Mouse (Mus musculus): ENCODE results near the gene Strn4.

Strn4 gene

DNA sequence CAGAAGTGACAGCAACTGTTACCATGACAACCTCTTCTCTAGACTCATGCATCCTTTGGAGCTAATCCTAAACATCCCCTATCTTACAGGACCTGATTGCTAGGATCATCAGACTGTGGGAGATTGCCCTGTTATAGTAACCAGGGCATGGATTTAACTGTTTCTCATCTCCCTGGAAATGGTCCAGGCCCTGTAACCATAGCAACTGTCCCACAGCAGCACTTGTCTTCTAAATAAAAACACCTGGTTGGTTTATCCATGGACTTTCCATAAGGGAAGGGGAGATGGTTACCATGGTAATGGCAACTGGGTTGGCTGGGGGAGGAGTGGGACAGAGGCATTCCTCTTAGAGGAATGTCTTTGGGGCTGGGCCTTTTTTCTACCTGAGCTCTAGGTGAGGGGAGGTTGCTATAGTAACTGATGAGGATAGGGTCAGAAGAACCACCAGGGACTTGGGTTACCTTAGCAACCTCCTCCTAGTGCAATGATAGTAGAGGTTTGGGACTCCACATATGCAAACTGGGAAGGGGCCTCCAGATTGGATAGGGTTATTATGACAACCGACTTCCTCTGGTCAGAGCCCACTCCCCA lies at the start of gene Strn4:
Gene Strn4 (plus strand): TSS at position 539 of the 591 bp plus-strand sequence.
- DNase-seq (ENCODE audit: low read depth): peak; percentile 52

- DNase-seq (ENCODE audit: low read depth): no peak
Observed at GRCm38 (mm10) chr7:16766443-16766842, 49.2 kb upstream of the Strn4 start.

DNA sequence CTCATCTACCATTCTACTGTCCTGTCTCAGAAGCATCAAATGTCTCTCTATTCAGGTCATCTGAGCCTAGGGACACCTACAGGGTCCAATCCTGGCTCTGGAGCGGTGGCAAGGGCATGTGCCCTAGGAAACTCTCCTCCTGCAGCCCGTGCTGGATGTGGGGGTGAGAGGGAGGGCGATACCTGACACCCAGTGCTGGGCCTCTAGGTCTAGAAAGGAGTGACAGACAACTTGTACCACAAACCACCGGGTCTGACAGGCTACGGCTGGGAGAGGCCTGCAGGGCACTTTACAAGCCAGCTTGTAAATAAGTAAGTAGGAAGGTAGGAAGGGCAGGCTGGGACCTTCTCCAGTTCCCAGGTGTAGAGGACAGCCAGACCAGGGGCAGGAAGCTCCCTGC lies 39.8 kb upstream of the Strn4 start:
- no peak for DNase-seq (ENCODE audit: low read depth)

- DNase-seq (ENCODE audit: low read depth): no peak
Observed at GRCm38 (mm10) chr7:16780076-16780475, 35.6 kb upstream of the Strn4 start.

DNA sequence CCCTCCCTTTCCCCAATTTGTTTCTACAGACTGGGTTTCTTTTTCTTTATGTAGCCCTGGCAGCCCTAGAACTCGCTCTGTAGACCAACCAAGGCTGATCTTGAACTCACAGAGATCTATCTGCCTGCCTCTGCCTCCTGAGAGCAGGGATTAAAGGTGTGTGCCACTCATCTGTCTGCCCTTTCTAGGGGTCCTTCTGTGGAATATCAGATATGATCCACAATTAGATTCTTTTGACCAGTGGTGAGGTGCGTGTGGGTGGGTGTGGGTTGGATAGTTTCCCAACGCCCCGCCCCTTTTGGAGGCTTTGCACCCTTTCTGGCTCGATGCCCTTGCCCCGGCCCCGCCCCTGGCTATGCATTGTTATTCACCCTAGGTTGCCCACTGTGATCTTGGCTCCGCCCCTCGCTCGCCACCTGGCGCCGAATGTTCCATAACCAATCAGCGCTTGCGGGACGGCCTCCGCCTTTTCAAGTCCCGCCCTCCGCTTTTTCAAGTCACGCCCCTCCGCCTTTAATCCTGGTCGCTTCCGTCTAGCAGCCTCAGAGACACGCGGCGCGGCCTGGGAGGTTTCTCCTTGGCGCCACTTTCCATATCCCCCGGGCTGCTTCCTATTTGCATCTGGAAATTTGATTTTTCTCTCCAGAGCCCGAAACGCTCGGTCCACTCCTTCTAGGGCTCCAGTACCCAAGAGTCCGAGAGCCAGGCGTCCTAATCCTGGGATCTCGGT lies 34.7 kb upstream of the Strn4 start, which contains the start of gene Slc1a5:
Gene Slc1a5 (plus strand): TSS at position 516 of the 730 bp plus-strand sequence.
- peak; percentile 99 for DNase-seq (ENCODE audit: low read depth)

GRCm38 (mm10) chr7:16781555-16781815 lies 34.2 kb upstream of the Strn4 start:
- DNase-seq (ENCODE audit: low read depth): no peak

DNA sequence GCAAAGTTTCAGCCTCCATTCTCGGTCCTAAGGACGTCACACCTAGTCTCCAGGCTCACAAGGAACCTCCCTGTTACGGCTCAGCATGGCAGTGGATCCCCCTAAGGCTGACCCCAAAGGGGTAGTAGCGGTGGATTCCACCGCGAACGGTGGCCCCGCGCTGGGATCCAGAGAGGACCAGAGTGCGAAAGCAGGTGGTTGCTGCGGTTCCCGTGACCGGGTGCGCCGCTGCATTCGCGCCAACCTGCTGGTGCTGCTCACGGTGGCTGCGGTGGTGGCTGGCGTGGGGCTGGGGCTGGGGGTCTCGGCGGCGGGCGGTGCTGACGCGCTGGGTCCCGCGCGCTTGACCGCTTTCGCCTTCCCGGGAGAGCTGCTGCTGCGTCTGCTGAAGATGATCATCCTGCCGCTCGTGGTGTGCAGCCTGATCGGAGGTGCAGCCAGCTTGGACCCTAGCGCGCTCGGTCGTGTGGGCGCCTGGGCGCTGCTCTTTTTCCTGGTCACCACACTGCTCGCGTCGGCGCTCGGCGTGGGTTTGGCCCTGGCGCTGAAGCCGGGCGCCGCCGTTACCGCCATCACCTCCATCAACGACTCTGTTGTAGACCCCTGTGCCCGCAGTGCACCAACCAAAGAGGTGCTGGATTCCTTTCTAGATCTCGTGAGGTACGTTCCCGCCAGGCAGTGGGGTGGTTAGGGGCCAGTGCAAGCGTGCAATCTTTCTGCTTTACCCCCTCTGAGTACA lies 33.7 kb upstream of the Strn4 start:
- DNase-seq (ENCODE audit: low read depth): peak; percentile 64

DNA sequence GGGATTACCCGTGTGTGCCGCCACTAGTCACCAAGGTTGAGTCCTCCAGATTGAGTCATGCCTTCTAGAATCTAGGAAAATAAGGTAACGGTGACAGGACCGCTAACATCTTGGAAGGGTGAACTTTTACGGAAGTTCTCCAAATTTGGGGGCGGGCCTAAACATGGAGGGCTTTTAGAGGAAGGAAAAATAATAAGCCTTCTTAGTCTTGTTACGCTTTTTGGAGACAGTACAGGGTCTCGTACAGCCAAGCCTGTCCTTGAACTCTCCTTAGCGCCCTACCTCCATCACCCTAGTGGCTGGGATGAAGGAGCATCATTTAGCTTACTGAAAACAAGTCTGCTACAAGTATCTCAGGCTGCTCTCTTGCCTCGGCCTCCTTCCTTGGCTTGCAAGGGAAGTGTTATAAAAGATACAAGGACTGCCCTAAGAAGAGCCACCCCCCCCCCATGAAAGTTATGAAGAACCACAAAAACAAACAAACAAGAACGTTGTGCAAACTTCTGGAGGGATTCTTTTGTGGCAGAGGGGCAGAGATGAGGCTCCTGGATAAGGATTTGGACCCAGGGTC lies 33.0 kb upstream of the Strn4 start:
- DNase-seq (ENCODE audit: low read depth): peak; percentile 66

DNA sequence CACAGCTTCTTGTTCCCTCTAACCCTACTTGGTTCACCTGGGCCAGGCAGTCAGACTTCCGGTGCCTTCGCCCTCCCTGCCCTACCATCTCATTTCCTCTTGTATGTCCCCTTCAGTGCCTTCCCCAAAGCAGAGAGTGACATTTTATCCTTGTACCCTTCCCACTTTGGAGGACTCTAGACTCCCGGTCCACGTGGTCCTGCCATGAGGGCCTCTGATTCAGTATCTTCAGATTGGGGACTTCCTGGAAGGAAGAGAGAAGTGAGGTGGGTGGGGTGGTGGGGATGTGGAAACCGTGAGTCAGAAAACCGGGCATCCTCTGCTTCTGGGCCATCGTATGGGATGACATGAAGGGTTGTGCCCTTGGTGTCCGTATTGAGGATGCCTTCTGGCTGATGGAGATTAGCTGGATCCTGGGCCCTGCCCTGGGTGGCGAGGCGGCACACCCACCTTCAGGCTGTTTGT lies 32.4 kb upstream of the Strn4 start:
- peak; percentile 78 for DNase-seq (ENCODE audit: low read depth)

DNA sequence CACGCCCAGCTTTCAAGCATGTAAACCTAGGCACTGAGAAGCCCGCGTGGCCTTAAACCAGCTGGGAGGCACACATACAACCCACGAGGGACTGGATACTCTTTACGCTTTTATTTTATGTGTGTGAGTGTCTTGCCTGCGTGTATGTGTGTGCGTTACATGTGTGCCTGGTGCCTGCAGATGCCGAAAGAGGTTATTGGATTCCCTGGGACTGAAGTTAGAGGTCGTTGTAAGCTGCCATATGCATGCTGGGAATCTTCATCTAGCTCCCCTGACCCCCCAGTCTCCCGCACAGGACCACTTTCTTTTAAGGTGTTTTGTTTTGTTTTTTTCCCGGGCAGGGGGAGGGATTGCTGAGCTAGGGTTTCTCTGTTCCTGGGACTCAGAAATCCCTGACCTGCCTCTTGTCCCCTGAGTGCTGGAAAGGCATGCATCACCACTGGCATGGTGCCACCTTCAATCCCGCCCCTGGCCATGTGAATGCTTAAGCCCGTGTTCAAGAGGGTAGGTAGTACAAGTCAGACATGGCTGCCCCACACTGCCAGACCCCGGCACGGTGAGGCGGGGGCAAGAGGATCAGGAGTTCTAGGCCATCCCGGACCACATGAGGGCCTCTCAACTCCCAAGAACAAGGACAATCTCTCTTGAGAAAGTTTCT lies 31.8 kb upstream of the Strn4 start:
- DNase-seq (ENCODE audit: low read depth): no peak

- DNase-seq (ENCODE audit: low read depth): peak; percentile 53
Observed at GRCm38 (mm10) chr7:16784498-16784976, 31.2 kb upstream of the Strn4 start.

DNA sequence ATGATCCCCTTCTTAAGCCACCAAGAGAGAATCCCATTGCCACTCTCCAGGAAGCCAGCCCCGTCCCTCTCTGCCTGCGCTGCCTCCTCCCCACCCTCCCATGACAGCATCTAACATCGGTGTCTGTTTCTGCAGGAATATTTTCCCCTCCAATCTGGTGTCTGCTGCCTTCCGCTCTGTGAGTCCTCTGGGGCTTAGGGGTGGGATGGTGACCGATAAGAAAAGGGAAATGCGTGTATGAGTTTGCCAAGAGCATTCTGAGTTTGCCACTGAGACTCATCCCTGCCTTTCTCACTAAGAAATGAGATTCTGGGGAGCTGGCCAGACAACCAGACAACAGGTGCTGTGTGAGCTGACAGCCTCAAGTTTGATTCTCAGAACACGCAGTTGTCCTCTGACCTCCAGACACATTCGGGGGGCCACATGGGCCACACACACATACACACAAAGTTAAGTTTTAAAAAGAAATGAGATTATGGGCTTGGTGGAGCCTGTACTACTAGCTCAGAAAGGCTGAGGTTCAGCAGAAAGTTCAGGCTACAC lies 30.1 kb upstream of the Strn4 start:
- no peak for DNase-seq (ENCODE audit: low read depth)

DNA sequence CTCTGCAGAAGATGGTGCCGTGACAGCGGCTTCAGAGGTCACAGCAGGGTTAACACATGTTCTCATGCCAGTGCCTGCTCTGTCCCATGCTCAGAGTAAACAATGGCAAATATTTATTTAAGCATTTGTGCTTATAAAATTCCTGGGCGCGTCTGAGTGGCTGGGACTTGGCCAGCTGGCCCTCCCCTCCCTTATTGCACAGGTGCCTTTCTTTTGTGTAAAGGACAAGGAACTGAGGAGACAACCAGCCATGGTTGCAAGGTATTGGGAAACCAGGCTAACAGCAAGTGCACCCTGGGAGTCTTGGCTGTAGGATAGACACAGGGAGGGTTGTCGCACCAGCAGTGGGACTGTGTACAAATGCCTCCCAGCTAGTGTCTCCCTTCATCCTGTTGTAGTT lies 23.4 kb upstream of the Strn4 start:
- no peak for DNase-seq (ENCODE audit: low read depth)

DNA sequence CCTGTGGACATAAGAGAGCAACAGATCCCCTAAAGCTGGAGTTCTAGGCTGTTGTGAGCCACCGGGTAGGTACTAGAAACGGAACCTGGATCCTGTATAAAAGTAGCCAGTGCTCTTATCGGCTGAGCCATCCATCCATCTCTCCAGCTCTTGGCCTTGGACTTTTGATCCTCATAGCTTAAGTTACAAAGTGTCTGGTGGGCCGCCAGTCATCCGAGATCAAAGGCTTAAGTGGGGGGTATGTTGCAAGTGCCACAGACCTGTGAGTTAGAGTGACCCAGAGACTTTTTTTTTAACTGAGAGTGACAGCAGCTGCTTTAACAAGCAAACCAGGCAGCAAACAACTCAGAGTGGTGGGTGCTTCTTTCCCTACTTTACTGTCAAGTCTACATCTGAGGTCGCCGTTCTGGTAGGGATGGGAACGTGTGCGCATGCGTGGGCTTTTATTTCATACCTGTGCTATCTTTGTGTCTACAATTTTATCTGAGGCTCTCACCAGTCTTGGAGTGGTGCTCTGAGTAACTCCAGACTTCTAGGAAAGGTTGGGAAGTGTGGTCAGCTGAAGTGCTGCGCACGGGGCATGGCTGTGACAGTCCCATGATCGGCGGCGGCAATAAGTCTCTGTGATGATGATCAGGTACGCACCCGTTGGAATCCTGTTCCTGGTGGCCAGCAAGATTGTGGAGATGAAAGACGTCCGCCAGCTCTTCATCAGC lies 22.5 kb upstream of the Strn4 start:
- no peak for DNase-seq (ENCODE audit: low read depth)

DNA sequence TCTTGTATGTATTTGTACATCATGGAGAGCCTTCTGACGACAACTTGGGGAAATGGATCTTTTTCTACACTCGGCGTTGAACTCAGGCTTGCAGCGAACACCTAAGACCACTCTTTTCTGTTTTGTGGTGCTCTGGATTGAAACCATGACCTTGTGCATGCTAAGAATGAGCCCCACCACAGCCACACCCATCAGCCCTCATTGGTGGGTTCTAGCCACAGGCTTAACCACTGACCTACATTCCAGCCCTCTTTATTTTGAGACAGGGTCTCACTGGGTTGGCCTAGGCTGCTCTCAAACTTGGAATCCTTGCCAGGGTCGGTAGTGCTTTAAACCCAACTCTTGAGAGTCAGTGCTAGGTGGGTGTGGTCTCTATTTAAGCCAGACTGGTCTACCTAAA lies 20.8 kb upstream of the Strn4 start:
- DNase-seq (ENCODE audit: low read depth): no peak

DNA sequence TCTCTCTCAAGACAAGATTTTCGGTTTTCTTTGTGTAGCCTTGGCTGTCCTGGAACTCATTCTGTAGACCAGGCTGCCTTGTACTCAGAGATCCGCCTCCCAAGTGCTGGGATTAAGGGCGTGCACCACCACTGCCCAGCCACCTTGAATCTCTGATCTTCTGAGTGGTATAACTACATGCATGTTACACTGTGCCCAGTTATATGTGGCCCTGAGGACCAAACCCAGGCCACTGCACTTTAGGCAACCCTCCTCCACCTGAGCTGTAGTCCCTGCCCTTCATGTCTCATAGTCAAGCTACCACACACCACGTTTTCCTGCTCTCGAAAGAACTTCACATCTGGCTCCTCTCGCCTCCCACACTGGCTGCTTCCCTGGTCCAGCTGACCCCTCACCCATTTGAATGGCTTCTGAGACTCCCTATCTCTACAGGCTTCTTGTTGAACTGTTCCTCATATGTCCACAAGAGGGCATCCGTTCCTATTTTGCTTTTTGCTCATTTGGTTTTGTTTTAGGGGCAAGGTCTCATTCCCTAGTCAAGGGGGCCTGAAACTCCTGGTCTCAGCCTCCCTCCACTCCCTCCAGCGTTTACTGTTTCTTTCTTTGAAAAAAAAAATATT lies 11.2 kb upstream of the Strn4 start:
- DNase-seq (ENCODE audit: low read depth): peak; percentile 79

- DNase-seq (ENCODE audit: low read depth): peak; percentile 56
Observed at GRCm38 (mm10) chr7:16807936-16808335, 7.8 kb upstream of the Strn4 start.

DNA sequence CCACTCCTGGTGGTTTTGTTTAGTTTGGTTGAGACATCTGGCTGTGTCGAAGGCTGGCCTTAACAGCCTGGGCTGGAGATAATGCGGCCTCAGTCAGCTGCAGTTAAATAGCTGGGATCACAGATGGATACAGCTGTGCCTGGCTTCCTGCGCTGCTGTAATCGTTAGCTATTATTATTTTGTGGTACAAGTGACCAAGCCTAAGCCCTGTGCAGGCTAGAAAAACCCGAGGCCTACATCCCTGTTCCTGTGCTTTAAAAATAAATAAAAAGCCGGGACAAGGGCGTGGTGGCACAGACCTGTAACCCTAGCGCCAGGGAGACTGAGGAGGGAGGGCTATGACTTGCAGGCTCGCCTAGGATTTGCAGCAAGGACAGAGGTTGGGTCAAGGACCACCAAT lies 7.0 kb upstream of the Strn4 start:
- no peak for DNase-seq (ENCODE audit: low read depth)

GRCm38 (mm10) chr7:16809739-16810138 lies 6.0 kb upstream of the Strn4 start:
- DNase-seq (ENCODE audit: low read depth): peak; percentile 74

DNA sequence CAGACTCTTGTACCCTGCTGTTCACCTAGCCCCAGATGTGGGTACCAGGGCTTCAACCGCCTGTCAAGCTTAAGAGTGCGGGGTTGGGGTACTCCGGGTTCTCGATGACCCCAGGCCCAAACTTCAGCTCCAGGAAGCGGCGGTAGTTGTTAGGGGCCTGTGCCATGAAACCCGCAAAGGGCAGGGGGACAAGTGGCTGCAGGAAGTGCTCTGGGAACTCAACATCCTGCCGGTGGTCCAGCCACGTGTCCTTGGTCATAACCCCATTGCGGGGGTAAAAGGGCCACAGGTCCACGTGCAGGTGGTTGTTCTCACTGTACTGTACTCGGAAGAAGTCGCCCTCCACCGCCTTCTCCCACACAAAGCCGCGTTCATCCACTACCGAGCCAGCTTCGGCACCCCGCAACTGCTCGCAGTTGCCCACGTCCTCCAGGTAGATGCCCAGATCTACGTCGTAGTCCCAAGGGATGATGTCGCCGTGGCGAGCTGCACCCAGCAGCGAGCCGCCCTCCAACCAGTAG lies 5.2 kb upstream of the Strn4 start:
- DNase-seq (ENCODE audit: low read depth): no peak

All from induced T-regulatory cell, adult 2 months (primary cell).